Mouse (Mus musculus) myocyte (in vitro differentiated cells): ENCODE results near the gene Hip1.

Experiments
- CEBPB ChIP-seq: IDR thresholded peaks from 2 replicates; pipeline ENCODE4 v1.6.1; 2011; ENCODE audit warnings: mild to moderate bottlenecking, moderate library complexity; ENCODE audit not compliant: poor library complexity, insufficient read depth, severe bottlenecking
- MAX ChIP-seq: IDR thresholded peaks from one replicate; pipeline ENCODE4 v1.6.1; 2011; ENCODE audit warnings: low read depth, mild to moderate bottlenecking, control low read depth
- MYOD1 ChIP-seq, 3 experiments: IDR thresholded peaks; one replicate each; pipeline ENCODE4 v1.6.1; 2011; ENCODE audit warnings: control low read depth in 2 of 3, low read depth in 2 of 3, mild to moderate bottlenecking in 2 of 3, moderate library complexity in 1 of 3; ENCODE audit not compliant: insufficient read length in 2 of 3, control insufficient read depth in 1 of 3
- MYOG ChIP-seq, 3 experiments: IDR thresholded peaks; one replicate each; pipeline ENCODE4 v1.6.1; 2011; ENCODE audit warnings: control low read depth in 2 of 3, low read depth in 2 of 3, mild to moderate bottlenecking in 2 of 3; ENCODE audit not compliant: insufficient read length in 2 of 3, control insufficient read depth in 1 of 3, insufficient read depth in 1 of 3
- POLR2A ChIP-seq: IDR thresholded peaks from one replicate; pipeline ENCODE4 v1.6.1; 2011; ENCODE audit warnings: low read depth, mild to moderate bottlenecking, control low read depth, moderate library complexity; ENCODE audit not compliant: insufficient read length
- POLR2AphosphoS2 ChIP-seq: IDR thresholded peaks from one replicate; pipeline ENCODE4 v1.6.1; 2011; ENCODE audit warnings: low read depth, control low read depth; ENCODE audit not compliant: insufficient read length
- REST ChIP-seq: IDR thresholded peaks from one replicate; pipeline ENCODE4 v1.6.1; 2011; ENCODE audit warnings: mild to moderate bottlenecking, control low read depth, moderate library complexity; ENCODE audit not compliant: insufficient read depth, insufficient read length
- SRF ChIP-seq: IDR thresholded peaks from one replicate; pipeline ENCODE4 v1.6.1; 2011; ENCODE audit warnings: low read depth; ENCODE audit not compliant: control insufficient read depth, insufficient read length
- TCF12 ChIP-seq: IDR thresholded peaks from one replicate; pipeline ENCODE4 v1.6.1; 2011; ENCODE audit warnings: mild to moderate bottlenecking, control low read depth; ENCODE audit not compliant: poor library complexity, insufficient read depth, severe bottlenecking
- TCF3 ChIP-seq: IDR thresholded peaks from one replicate; pipeline ENCODE4 v1.6.1; 2011; ENCODE audit warnings: low read depth, control low read depth; ENCODE audit not compliant: insufficient read length
- USF1 ChIP-seq: IDR thresholded peaks from one replicate; pipeline ENCODE4 v1.6.1; 2011; ENCODE audit warnings: low read depth, mild to moderate bottlenecking, control low read depth, moderate library complexity

GRCm38 (mm10) chr5:135488222-135488880, 56.6 kb downstream of the Hip1 start:
- TF ChIP-seq POLR2A (no peak), TCF3 (no peak), USF1 (no peak), CEBPB (no peak), POLR2AphosphoS2 (no peak), MAX (no peak), SRF (no peak), MYOD1 (IDR thresholded peaks at IDR 0.05; ENCODE audit: control insufficient read depth in 1 of 3, insufficient read length in 2 of 3, low read depth in 2 of 3) (peak in 1 of 3 experiments; percentile 18), REST (no peak), TCF12 (no peak), MYOG (IDR thresholded peaks at IDR 0.05; ENCODE audit: control insufficient read depth in 1 of 3, insufficient read depth in 1 of 3, insufficient read length in 2 of 3, low read depth in 2 of 3) (peak in 1 of 3 experiments; percentile 36)
